Mouse (Mus musculus): Measurements from ENCODE around the gene Kazn.

The Kazn gene

GRCm38 (mm10) chr4:142156506-142156905 is 82.7 kb downstream of the Kazn start:
- peak; percentile 23 for DNase-seq

GRCm38 (mm10) chr4:142154246-142154645 is 85.0 kb downstream of the Kazn start:
- no peak for DNase-seq

- peak; percentile 78 for DNase-seq
Observed at GRCm38 (mm10) chr4:142153526-142153925, 85.7 kb downstream of the Kazn start.

GRCm38 (mm10) chr4:142152733-142153422 is 86.3 kb downstream of the Kazn start:
- DNase-seq = no peak

- DNase-seq = no peak
Observed at GRCm38 (mm10) chr4:142150086-142150485, 89.1 kb downstream of the Kazn start.

- DNase-seq = no peak
Observed at GRCm38 (mm10) chr4:142149202-142149601, 90.0 kb downstream of the Kazn start.

- DNase-seq = no peak
Observed at GRCm38 (mm10) chr4:142147671-142148070, 91.5 kb downstream of the Kazn start.

GRCm38 (mm10) chr4:142144096-142144495 is 95.1 kb downstream of the Kazn start:
- no peak for DNase-seq

GRCm38 (mm10) chr4:142143290-142143689 is 95.9 kb downstream of the Kazn start:
- no peak for DNase-seq

GRCm38 (mm10) chr4:142139729-142140128 is 99.5 kb downstream of the Kazn start:
- DNase-seq = no peak

- no peak for DNase-seq
Observed at GRCm38 (mm10) chr4:142138356-142139099, 100.7 kb downstream of the Kazn start.

GRCm38 (mm10) chr4:142136766-142137503 is 102.3 kb downstream of the Kazn start:
- no peak for DNase-seq

- no peak for DNase-seq
Observed at GRCm38 (mm10) chr4:142135515-142135914, 103.7 kb downstream of the Kazn start.

GRCm38 (mm10) chr4:142130162-142130561 is 109.0 kb downstream of the Kazn start:
- no peak for DNase-seq

- no peak for DNase-seq
Observed at GRCm38 (mm10) chr4:142127275-142127788, 111.9 kb downstream of the Kazn start.

- no peak for DNase-seq
Observed at GRCm38 (mm10) chr4:142126641-142127274, 112.4 kb downstream of the Kazn start.

- DNase-seq = no peak
Observed at GRCm38 (mm10) chr4:142121164-142121563, 118.0 kb downstream of the Kazn start.

- no peak for DNase-seq
Observed at GRCm38 (mm10) chr4:142118522-142118921, 120.7 kb downstream of the Kazn start.

GRCm38 (mm10) chr4:142117993-142118392 is 121.2 kb downstream of the Kazn start:
- no peak for DNase-seq

GRCm38 (mm10) chr4:142113306-142113705 is 125.9 kb downstream of the Kazn start:
- DNase-seq = peak; percentile 46

- DNase-seq = no peak
Observed at GRCm38 (mm10) chr4:142103081-142103671, 136.0 kb downstream of the Kazn start.

GRCm38 (mm10) chr4:142098303-142098702 is 140.9 kb downstream of the Kazn start:
- peak; percentile 72 for DNase-seq

Data from right cerebral cortex, adult 18-20 months (tissue).